In the genomic region with DNA sequence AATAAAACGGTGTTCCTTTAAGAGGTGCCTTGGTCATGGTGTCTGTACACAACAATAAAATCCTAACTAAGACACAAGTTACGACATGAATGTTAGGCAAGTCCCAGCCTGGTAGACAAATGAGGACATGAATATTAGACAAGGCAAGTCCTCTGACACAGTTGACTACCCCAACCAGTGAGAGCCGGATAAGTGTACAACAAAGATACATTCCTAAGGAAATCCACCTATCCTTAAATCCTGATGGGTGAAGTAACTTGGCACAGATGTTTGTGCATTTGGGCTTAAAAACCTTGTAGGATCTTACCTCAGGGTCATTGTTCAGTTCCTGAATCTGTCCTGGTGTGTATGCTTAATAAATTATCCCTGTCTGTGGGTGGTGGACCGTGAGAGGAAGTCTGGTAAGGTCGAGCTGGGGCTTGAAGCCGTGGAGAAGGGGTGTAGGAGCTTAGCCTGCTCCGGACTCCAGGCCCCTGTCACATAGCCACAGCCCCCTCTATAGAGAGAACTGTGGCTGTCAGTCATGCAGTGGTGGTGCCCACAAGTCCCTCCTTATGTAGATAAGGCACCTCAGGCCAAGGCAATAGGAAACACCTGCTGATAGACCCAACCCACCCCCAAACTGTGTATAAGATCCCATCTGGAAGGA, we compare ENCODE assay signal across 27 mouse cellular contexts. TPM values are rescaled to one million over a fixed set of nuclear protein-coding genes. Genes with fewer than 3 reads are reported as not detected.
A peak's percentile ranks its signal among the peaks of the same experiment; 100 is the strongest.
DNase-seq lines count a peak whose midpoint lies in the region; ATAC-seq lines count a peak whose summit lies in the region.
"Had no signal": no experiment of that assay in that cellular context is flagged by ENCODE, and none has a peak within 500 bp of the region (broad histone marks: within the 10 kb centered on the region; RNA-seq: fewer than 3 reads in every experiment).

No protein-coding gene starts in this region.

- 0 out of 2 replicates have a peak, but pooled peaks cover 7% of the 10 kb centered on the region for H3K4me1 ChIP-seq in kidney, embryonic 15.5 days
- H3K4me1 ChIP-seq: embryonic facial prominence, embryonic 12.5 days; forebrain, embryonic 10.5 days; forebrain, embryonic 15.5 days; hindbrain, embryonic 12.5 days; lung, embryonic 15.5 days; midbrain, embryonic 13.5 days; neural tube, embryonic 13.5 days had no signal

- no peak overlapping the region for H3K9ac ChIP-seq in kidney, embryonic 15.5 days
- H3K9ac ChIP-seq: embryonic facial prominence, embryonic 12.5 days; forebrain, embryonic 15.5 days; hindbrain, embryonic 12.5 days; lung, embryonic 15.5 days; midbrain, embryonic 13.5 days; neural tube, embryonic 13.5 days had no signal

- no peaks in the 10 kb centered on the region for H3K27me3 ChIP-seq in kidney, embryonic 15.5 days
- H3K27me3 ChIP-seq: embryonic facial prominence, embryonic 12.5 days; forebrain, embryonic 15.5 days; hindbrain, embryonic 12.5 days; lung, embryonic 15.5 days; midbrain, embryonic 13.5 days; neural tube, embryonic 13.5 days had no signal

- ATAC-seq in kidney, embryonic 15.5 days (replicated peaks; ENCODE audit: low FRiP score): peak; percentile 84
- ATAC-seq in common myeloid progenitor, adult 5-6 weeks (replicated peaks; ENCODE audit: low read depth, poor library complexity, severe bottlenecking): peak; percentile 81
- ATAC-seq in megakaryocyte progenitor cell, adult 5-6 weeks (replicated peaks; ENCODE audit: poor library complexity): peak; percentile 45
- ATAC-seq: activated CD4-positive, CD25-positive, alpha-beta regulatory T cell, adult 4 months; CD4-positive, CD25-positive, alpha-beta regulatory T cell, adult 4 months; forebrain, embryonic 15.5 days; intestine, embryonic 16.5 days; midbrain, embryonic 13.5 days had no signal

- no peaks in the 10 kb centered on the region for H3K36me3 ChIP-seq in kidney, embryonic 15.5 days
- H3K36me3 ChIP-seq: embryonic facial prominence, embryonic 12.5 days; forebrain, embryonic 10.5 days; forebrain, embryonic 15.5 days; hindbrain, embryonic 12.5 days; lung, embryonic 15.5 days; midbrain, embryonic 13.5 days; neural tube, embryonic 13.5 days had no signal

- no peak overlapping the region for H3K27ac ChIP-seq in kidney, embryonic 15.5 days
- H3K27ac ChIP-seq: embryonic facial prominence, embryonic 12.5 days; forebrain, embryonic 10.5 days; forebrain, embryonic 15.5 days; hindbrain, embryonic 12.5 days; lung, embryonic 15.5 days; midbrain, embryonic 13.5 days; neural tube, embryonic 13.5 days had no signal

- WGBS in kidney, embryonic 15.5 days: 26% methylated on average over 7 of the region's 7 CpGs

- DNase-seq in kidney, postnatal 36 days: no peak
- peak; percentile 35 for DNase-seq in A20 (ENCODE audit: low read depth, low spot score)
- no peak for DNase-seq in T-cell, adult 2 months (ENCODE audit: low spot score)
- DNase-seq in cerebellum, adult 11 months: no peak
- DNase-seq: adrenal gland, adult 8-10 months; cerebellum, adult 8-10 months; cerebellum, postnatal 36 days; embryo, embryonic 11 days; gastrocnemius, postnatal 36 days; kidney, postnatal 14 days; lung, postnatal 36 days; right cerebral cortex, postnatal 4 days; thymus, postnatal 25 days had no signal

- no peak overlapping the region for H3K4me2 ChIP-seq in kidney, embryonic 15.5 days
- H3K4me2 ChIP-seq: embryonic facial prominence, embryonic 12.5 days; forebrain, embryonic 15.5 days; hindbrain, embryonic 12.5 days; lung, embryonic 15.5 days; midbrain, embryonic 13.5 days; neural tube, embryonic 13.5 days had no signal

- H3K9me3 ChIP-seq in kidney, embryonic 15.5 days (replicated peaks): no peaks in the 10 kb centered on the region
- H3K9me3 ChIP-seq: embryonic facial prominence, embryonic 12.5 days; forebrain, embryonic 10.5 days; forebrain, embryonic 15.5 days; hindbrain, embryonic 12.5 days; lung, embryonic 15.5 days; midbrain, embryonic 13.5 days; neural tube, embryonic 13.5 days had no signal

- H3K4me3 ChIP-seq in kidney, embryonic 15.5 days (replicated peaks): no peak overlapping the region
- H3K4me3 ChIP-seq: embryonic facial prominence, embryonic 12.5 days; forebrain, embryonic 10.5 days; forebrain, embryonic 15.5 days; hindbrain, embryonic 12.5 days; lung, embryonic 15.5 days; megakaryocyte, embryonic 14.5 days; midbrain, embryonic 13.5 days; neural tube, embryonic 13.5 days had no signal

RNA-seq across cellular contexts. Expression of a gene that starts 39.4 kb away (rescaled TPM):
- 99.6 and 101 TPM in 2 replicates for polyA plus RNA-seq in kidney, embryonic 15.5 days (2015; fragmentation: Nextera tagmentation; extraction: Ambion mirVana)
- total RNA-seq in common myeloid progenitor, adult 5-6 weeks (2017): 403 and 451 TPM in 2 replicates
- total RNA-seq in megakaryocyte progenitor cell, adult 5-6 weeks (2015): 225 and 270 TPM in 2 replicates
- 231 and 265 TPM in 2 replicates for total RNA-seq in megakaryocyte progenitor cell, adult 5-6 weeks (2017)
